Mouse (Mus musculus) spleen, adult 2 months (tissue): ENCODE data around the gene Esyt1.

Experiments used
- CTCF ChIP-seq: fragments of 200-500 bp; IDR thresholded peaks from 2 replicates; pipeline ENCODE4 v1.5.1; 2011; ENCODE audit warnings: mild to moderate bottlenecking, inconsistent platforms; ENCODE audit not compliant: insufficient read depth, insufficient read length, insufficient replicate concordance; ENCODE audit errors: extremely low read depth
- POLR2A ChIP-seq: fragments of 200-500 bp; IDR thresholded peaks from 2 replicates; pipeline ENCODE4 v1.6.1; 2011; ENCODE audit warnings: low read depth, low read length, inconsistent platforms

GRCm38 (mm10) chr10:128502341-128502740, 23.3 kb downstream of the Esyt1 start:
- no peak for TF ChIP-seq CTCF
- TF ChIP-seq POLR2A, result no peak
